In the genomic region with DNA sequence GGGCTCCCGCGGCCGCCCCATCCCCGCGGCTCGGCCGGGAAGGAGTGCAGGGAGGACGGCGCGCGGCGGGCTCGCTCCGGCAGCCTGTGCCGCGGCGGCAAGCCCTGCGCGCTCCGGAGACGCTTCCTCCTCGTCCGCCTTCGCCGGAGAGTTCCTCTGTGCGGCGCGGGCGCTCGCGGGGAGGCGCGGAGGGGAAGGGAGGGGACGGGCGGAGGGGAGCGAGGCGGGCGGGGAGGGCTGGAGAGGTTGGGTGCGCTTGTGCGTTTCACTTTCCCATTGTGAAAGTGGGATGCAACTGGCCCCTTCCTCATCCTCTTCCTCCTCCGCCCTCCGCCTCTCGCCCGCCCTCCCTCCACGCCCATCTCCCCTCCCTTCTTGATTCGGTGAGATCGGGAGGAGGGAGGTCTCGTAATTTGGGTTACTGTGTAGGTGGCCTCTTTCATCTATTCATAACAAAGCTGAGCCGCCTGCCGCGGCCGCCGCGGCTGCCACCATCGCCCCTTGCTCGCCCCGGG, we compare ENCODE assay signal across 8 mouse cellular contexts. TPM values are rescaled to one million over a fixed set of nuclear protein-coding genes. Genes with fewer than 3 reads are reported as not detected.
A peak's percentile ranks its signal among the peaks of the same experiment; 100 is the strongest.
DNase-seq lines count a peak whose midpoint lies in the region; ATAC-seq and TF ChIP-seq lines count a peak whose summit lies in the region.

Plxnc1 (minus strand) TSS at position 145 of the 515 bp plus-strand sequence.

- DNase-seq in urinary bladder, adult 2 months (ENCODE audit: low spot score), result peak; percentile 30
- DNase-seq in urinary bladder, postnatal 10 days (ENCODE audit: low spot score), result no peak
- peak; percentile 67 for DNase-seq in layer of hippocampus, adult 18-20 months (ENCODE audit: low spot score in 2 of 2)
- DNase-seq in lung, adult 18-20 months, result peak; percentile 51 to 53

- H3K27me3 ChIP-seq in embryonic facial prominence, embryonic 12.5 days, result peaks cover 63% of the 10 kb centered on the region
- H3K27me3 ChIP-seq in heart, embryonic 14.5 days (ENCODE audit: control insufficient read depth, insufficient read depth, low read length), result peaks cover 45% of the 10 kb centered on the region
- peaks cover 26% of the 10 kb centered on the region for H3K27me3 ChIP-seq in neural tube, embryonic 13.5 days
- no peaks in the 10 kb centered on the region for H3K27me3 ChIP-seq in testis, adult 2 months (ENCODE audit: control insufficient read depth, insufficient read depth, low read length)

- peak; percentile 37; the same call in 1 of the 2 replicates for ATAC-seq in embryonic facial prominence, embryonic 12.5 days (ENCODE audit: insufficient number of reproducible peaks, insufficient read depth, low FRiP score, low TSS enrichment)
- ATAC-seq in heart, embryonic 14.5 days (ENCODE audit: insufficient number of reproducible peaks, insufficient read depth, low FRiP score, low read depth), result peak; percentile 41
- peak; percentile 69 for ATAC-seq in neural tube, embryonic 13.5 days (ENCODE audit: low read depth)

- TF ChIP-seq CTCF in testis, adult 2 months (IDR thresholded peaks at IDR 0.05; ENCODE audit: control insufficient read depth, insufficient read depth, insufficient replicate concordance, low read depth, low read length), result no peak

- no peak for TF ChIP-seq POLR2A in testis, adult 2 months (IDR thresholded peaks at IDR 0.05; ENCODE audit: control insufficient read depth, low read depth, low read length)

- H3K4me2 ChIP-seq in embryonic facial prominence, embryonic 12.5 days (replicated peaks), result peak within 1 kb of the TSS; percentile 97
- H3K4me2 ChIP-seq in heart, embryonic 14.5 days (ENCODE audit: low read length), result peak within 1 kb of the TSS; percentile 95
- H3K4me2 ChIP-seq in neural tube, embryonic 13.5 days, result peak within 1 kb of the TSS; percentile 83

- H3K4me1 ChIP-seq in embryonic facial prominence, embryonic 12.5 days, result peaks cover 20% of the 10 kb centered on the region
- H3K4me1 ChIP-seq in heart, embryonic 14.5 days (ENCODE audit: control insufficient read depth in 2 of 2, insufficient read depth in 2 of 2, low read length in 2 of 2), result peaks cover 2 to 23% of the 10 kb centered on the region in 2 experiments; a peak in 3 of 4 replicates
- H3K4me1 ChIP-seq in neural tube, embryonic 13.5 days (replicated peaks), result peaks cover 56% of the 10 kb centered on the region
- peaks cover 11% of the 10 kb centered on the region for H3K4me1 ChIP-seq in testis, adult 2 months (ENCODE audit: control insufficient read depth, insufficient read depth, low read length)

- no peaks in the 10 kb centered on the region for H3K9me3 ChIP-seq in embryonic facial prominence, embryonic 12.5 days
- H3K9me3 ChIP-seq in heart, embryonic 14.5 days (ENCODE audit: control insufficient read depth, low read length), result no peaks in the 10 kb centered on the region
- no peaks in the 10 kb centered on the region for H3K9me3 ChIP-seq in neural tube, embryonic 13.5 days

- H3K27ac ChIP-seq in embryonic facial prominence, embryonic 12.5 days, result peak within 1 kb of the TSS; percentile 46; the same call in 1 of the 2 replicates
- peak within 1 kb of the TSS; percentile 4 to 10; a peak in 1 of 4 replicates for H3K27ac ChIP-seq in heart, embryonic 14.5 days (replicated peaks in 1 of 2; ENCODE audit: control insufficient read depth in 1 of 2, insufficient read depth in 1 of 2, low read depth in 2 of 2, low read length in 2 of 2)
- peak within 1 kb of the TSS; percentile 96 for H3K27ac ChIP-seq in neural tube, embryonic 13.5 days (replicated peaks)
- H3K27ac ChIP-seq in testis, adult 2 months (ENCODE audit: control insufficient read depth, insufficient read depth, low read depth, low read length), result peak within 1 kb of the TSS; percentile 61

- 0% methylated on average over 25 of the region's 57 CpGs for WGBS in embryonic facial prominence, embryonic 12.5 days
- WGBS in heart, embryonic 14.5 days, result 0% methylated on average over 32 of the region's 57 CpGs
- WGBS in neural tube, embryonic 13.5 days, result 0% methylated on average over 34 of the region's 57 CpGs

- peak within 1 kb of the TSS; percentile 74 for H3K9ac ChIP-seq in embryonic facial prominence, embryonic 12.5 days
- peak within 1 kb of the TSS; percentile 70 for H3K9ac ChIP-seq in heart, embryonic 14.5 days (ENCODE audit: low read length)
- peak within 1 kb of the TSS; percentile 91 for H3K9ac ChIP-seq in neural tube, embryonic 13.5 days

- no peaks in the 10 kb centered on the region for H3K36me3 ChIP-seq in embryonic facial prominence, embryonic 12.5 days
- H3K36me3 ChIP-seq in heart, embryonic 14.5 days (ENCODE audit: control insufficient read depth, insufficient read depth, low read length), result no peaks in the 10 kb centered on the region
- no peaks in the 10 kb centered on the region for H3K36me3 ChIP-seq in neural tube, embryonic 13.5 days
- H3K36me3 ChIP-seq in testis, adult 2 months (ENCODE audit: control insufficient read depth, insufficient read depth, low read length), result no peaks in the 10 kb centered on the region

- peak within 1 kb of the TSS; percentile 68 for H3K4me3 ChIP-seq in embryonic facial prominence, embryonic 12.5 days
- peak within 1 kb of the TSS; percentile 69 to 75 for H3K4me3 ChIP-seq in heart, embryonic 14.5 days (ENCODE audit: control insufficient read depth in 1 of 2, insufficient read depth in 1 of 2, low read depth in 1 of 2, low read length in 2 of 2)
- H3K4me3 ChIP-seq in neural tube, embryonic 13.5 days, result peak within 1 kb of the TSS; percentile 85
- H3K4me3 ChIP-seq in testis, adult 2 months (ENCODE audit: control insufficient read depth, low read depth, low read length), result peak within 1 kb of the TSS; percentile 53

RNA-seq across cellular contexts. Expression of gene Plxnc1, which starts in this region (rescaled TPM):
- polyA plus RNA-seq in urinary bladder, adult 2 months (2012; rRNA removed), result 1.0 and 1.6 TPM in 2 replicates
- polyA plus RNA-seq in embryonic facial prominence, embryonic 12.5 days (2016; fragmentation: Nextera tagmentation; extraction: Ambion mirVana), result 3.4 and 3.5 TPM in 2 replicates
- 6.0 and 6.9 TPM in 2 replicates for polyA plus RNA-seq in heart, embryonic 14.5 days (2014; fragmentation: Nextera tagmentation; extraction: Ambion mirVana)
- 10 to 100 TPM; 34.8 to 38.2 TPM for total RNA-seq in layer of hippocampus, adult 18-20 months (2021)
- polyA plus RNA-seq in neural tube, embryonic 13.5 days (2015; fragmentation: Nextera tagmentation; extraction: Ambion mirVana), result 7.1 and 8.1 TPM in 2 replicates
- 2.9 and 4.0 TPM in 2 replicates for polyA plus RNA-seq in testis, adult 2 months (2012; rRNA removed)

Comparison
In these comparisons a context has a peak if more than half of its experiments do, and no peak if none do; other contexts are left out.
1. H3K27ac ChIP-seq: peak in every context shown above with its lines; median percentile 96 in neural tube, embryonic 13.5 days; 61 in testis, adult 2 months; 46 in embryonic facial prominence, embryonic 12.5 days; 7 in heart, embryonic 14.5 days.